Mouse (Mus musculus): ENCODE measurements around the gene Tmem150b. TPM values are rescaled to one million over a fixed set of nuclear protein-coding genes. Genes with fewer than 3 reads are reported as not detected.

Tmem150b gene
- total and polyA plus RNA-seq, 3 experiments = 0.17 TPM; not detected in 2

DNA sequence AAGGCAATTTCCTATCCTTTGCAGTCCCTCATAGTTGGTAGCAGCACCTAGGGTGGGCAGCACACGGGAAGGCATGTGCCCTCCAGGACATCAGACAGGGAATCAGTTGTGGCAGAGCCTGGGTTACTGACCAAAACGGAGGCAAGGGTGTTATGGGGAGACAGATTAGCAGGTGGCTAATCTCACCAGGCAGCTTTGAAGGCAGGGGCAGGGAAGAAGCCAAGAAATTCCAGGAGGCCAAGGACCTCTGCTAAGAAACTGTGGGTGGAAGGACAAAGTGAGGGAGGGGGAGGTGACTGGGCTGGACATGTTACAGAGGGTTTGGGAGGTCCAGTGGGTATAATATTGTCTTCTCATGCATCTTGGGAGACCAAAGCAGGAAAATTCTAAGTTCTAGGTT is 18.3 kb upstream of the Tmem150b start:
- Histone ChIP-seq H3K9ac (ENCODE audit: insufficient read depth, low read depth) (no peak overlapping the region), H3K36me3 (replicated peaks in 1 of 2; ENCODE audit: control insufficient read depth in 1 of 2, insufficient read depth in 1 of 2, low read length in 1 of 2) (peaks cover 34 to 66% of the 10 kb centered on the region in 2 experiments), H3K4me3 (replicated peaks in 1 of 3; ENCODE audit: low read depth in 2 of 3, low read length in 2 of 3, poor library complexity in 1 of 3) (no peak overlapping the region), H3K9me3 (replicated peaks; ENCODE audit: low read length) (no peaks in the 10 kb centered on the region), H3K79me2 (replicated peaks; ENCODE audit: control insufficient read depth, extremely low read depth, insufficient read depth, poor library complexity, severe bottlenecking) (no peaks in the 10 kb centered on the region), H3K4me2 (ENCODE audit: insufficient read depth, low read depth, poor library complexity, severe bottlenecking) (no peak overlapping the region), H3K27me3 (replicated peaks) (no peaks in the 10 kb centered on the region), H3K27ac (ENCODE audit: insufficient read depth, low read depth) (no peak overlapping the region), H3K4me1 (ENCODE audit: control insufficient read depth in 1 of 2, insufficient read depth in 2 of 2) (peaks cover 5 to 22% of the 10 kb centered on the region in 2 experiments; a peak in 3 of 4 replicates)
- TF ChIP-seq MXI1 (IDR thresholded peaks at IDR 0.05; ENCODE audit: low read depth, low read length) = no peak
- no peak for TF ChIP-seq MAX (IDR thresholded peaks at IDR 0.05; ENCODE audit: low read length)
- TF ChIP-seq UBTF (IDR thresholded peaks at IDR 0.05; ENCODE audit: low read depth, low read length) = no peak
- no peak for TF ChIP-seq EP300 (IDR thresholded peaks at IDR 0.05; ENCODE audit: low read length)
- TF ChIP-seq JUND (conservative IDR thresholded peaks at IDR 0.05; ENCODE audit: low read depth, low read length) = no peak
- TF ChIP-seq BHLHE40 (IDR thresholded peaks at IDR 0.05; ENCODE audit: low read depth, low read length) = no peak
- no peak for TF ChIP-seq TCF12 (IDR thresholded peaks at IDR 0.05; ENCODE audit: low read depth, low read length)
- in situ Hi-C loops (cut with MboI; ENCODE audit: low pct_ligation_motif_present, low pct_unique_long_range_greater_than_20kb, low sequenced_read_pairs) = no loop called here
- dilution Hi-C loops (cut with MboI; ENCODE audit: extremely low pct_ligation_motif_present, extremely low pct_unique_long_range_greater_than_20kb, low sequenced_read_pairs) = no loop called here
- DNase-seq (ENCODE audit: extremely low read depth) = no peak

DNA sequence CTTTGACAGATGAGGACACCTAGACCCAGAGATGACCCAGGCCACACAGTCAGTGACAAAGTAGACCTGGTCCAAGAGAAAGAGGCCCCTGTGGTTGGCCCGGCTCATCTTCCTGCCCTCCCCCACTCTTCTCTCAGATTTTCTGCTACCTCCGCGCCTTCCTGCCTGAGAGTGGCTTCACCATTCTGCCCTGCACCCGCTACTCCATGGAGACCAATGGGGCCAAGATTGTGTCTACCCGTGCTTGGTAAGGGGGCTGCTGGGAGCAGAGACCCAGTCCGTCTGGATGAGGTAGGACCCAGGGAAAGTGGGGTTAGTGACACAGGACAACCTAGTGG is 17.4 kb upstream of the Tmem150b start:
- Histone ChIP-seq H3K4me2 (ENCODE audit: insufficient read depth, low read depth, poor library complexity, severe bottlenecking) (no peak overlapping the region), H3K79me2 (replicated peaks; ENCODE audit: control insufficient read depth, extremely low read depth, insufficient read depth, poor library complexity, severe bottlenecking) (no peaks in the 10 kb centered on the region), H3K27ac (ENCODE audit: insufficient read depth, low read depth) (no peak overlapping the region), H3K9me3 (replicated peaks; ENCODE audit: low read length) (no peaks in the 10 kb centered on the region), H3K27me3 (replicated peaks) (no peaks in the 10 kb centered on the region), H3K9ac (ENCODE audit: insufficient read depth, low read depth) (no peak overlapping the region), H3K4me3 (replicated peaks in 1 of 3; ENCODE audit: low read depth in 2 of 3, low read length in 2 of 3, poor library complexity in 1 of 3) (no peak overlapping the region), H3K4me1 (ENCODE audit: control insufficient read depth in 1 of 2, insufficient read depth in 2 of 2) (peaks cover 5 to 24% of the 10 kb centered on the region in 2 experiments; a peak in 3 of 4 replicates), H3K36me3 (replicated peaks in 1 of 2; ENCODE audit: control insufficient read depth in 1 of 2, insufficient read depth in 1 of 2, low read length in 1 of 2) (peaks cover 34 to 57% of the 10 kb centered on the region in 2 experiments)
- DNase-seq (ENCODE audit: extremely low read depth) = no peak
- in situ Hi-C loops (cut with MboI; ENCODE audit: low pct_ligation_motif_present, low pct_unique_long_range_greater_than_20kb, low sequenced_read_pairs) (no loop called here), dilution Hi-C loops (cut with MboI; ENCODE audit: extremely low pct_ligation_motif_present, extremely low pct_unique_long_range_greater_than_20kb, low sequenced_read_pairs) (no loop called here)
- TF ChIP-seq MYC (IDR thresholded peaks at IDR 0.05; ENCODE audit: low read depth, low read length) = no peak
- no peak for TF ChIP-seq IRF4 (IDR thresholded peaks at IDR 0.05; ENCODE audit: low read depth, low read length)
- no peak for TF ChIP-seq ZMIZ1 (IDR thresholded peaks at IDR 0.05; ENCODE audit: low read depth, low read length)
- TF ChIP-seq E2F4 (IDR thresholded peaks at IDR 0.05; ENCODE audit: insufficient replicate concordance, low read depth, low read length) = no peak
- no peak for TF ChIP-seq BHLHE40 (IDR thresholded peaks at IDR 0.05; ENCODE audit: low read depth, low read length)
- no peak for TF ChIP-seq ZKSCAN1 (IDR thresholded peaks at IDR 0.05; ENCODE audit: borderline replicate concordance, low read depth, low read length)
- no peak for TF ChIP-seq POLR2A (IDR thresholded peaks at IDR 0.05; ENCODE audit: low read depth, low read length)
- no peak for TF ChIP-seq CHD2 (IDR thresholded peaks at IDR 0.05; ENCODE audit: low read length)
- no peak for TF ChIP-seq TBP (conservative IDR thresholded peaks at IDR 0.05; ENCODE audit: low read depth, low read length)
- no peak for TF ChIP-seq ZNF384 (IDR thresholded peaks at IDR 0.05; ENCODE audit: low read depth, low read length)
- no peak for TF ChIP-seq KAT2A (IDR thresholded peaks at IDR 0.05; ENCODE audit: insufficient replicate concordance, low read length)
- no peak for TF ChIP-seq CTCF (conservative IDR thresholded peaks at IDR 0.05 in 1 of 2, IDR thresholded peaks at IDR 0.05 in 1 of 2; ENCODE audit: low read depth in 2 of 2, low read length in 2 of 2)
- no peak for TF ChIP-seq USF2 (conservative IDR thresholded peaks at IDR 0.05; ENCODE audit: low read depth, low read length)
- TF ChIP-seq ETS1 (conservative IDR thresholded peaks at IDR 0.05; ENCODE audit: low read depth, low read length) = no peak
